Mouse (Mus musculus) cerebellum, adult 2 months (tissue): ENCODE measurements around the gene Wdr25. TPM values are rescaled to one million over a fixed set of nuclear protein-coding genes. Genes with fewer than 3 reads are reported as not detected.
A peak's percentile ranks its signal among the peaks of the same experiment; 100 is the strongest.

Experiments used
- DNase-seq, 2 experiments: peaks; one replicate each; pipeline ENCODE4 v3.0.0; 2021
- H3K27ac ChIP-seq: fragments of 200-500 bp; 2 replicates; pipeline ENCODE4 v1.5.1; 2012; ENCODE audit warnings: low read length, control low read depth, inconsistent platforms; ENCODE audit not compliant: insufficient read depth
- H3K27me3 ChIP-seq: fragments of 200-500 bp; 2 replicates; pipeline ENCODE4 v1.6.1; 2012; ENCODE audit warnings: inconsistent platforms, mild to moderate bottlenecking, low read length, moderate library complexity; ENCODE audit not compliant: control insufficient read depth, insufficient read depth
- H3K4me1 ChIP-seq: fragments of 200-500 bp; 2 replicates; pipeline ENCODE4 v1.6.1; 2011; ENCODE audit warnings: low read length; ENCODE audit not compliant: control insufficient read depth, insufficient read depth
- H3K4me3 ChIP-seq: fragments of 200-500 bp; replicated peaks from 2 replicates; pipeline ENCODE3; 2011; ENCODE audit warnings: mild to moderate bottlenecking, low read depth, low read length, control low read depth; ENCODE audit not compliant: insufficient read depth
- CTCF ChIP-seq: fragments of 200-500 bp; IDR thresholded peaks from 2 replicates; pipeline ENCODE4 v1.5.1; 2011; ENCODE audit warnings: low read depth, mild to moderate bottlenecking, control low read depth, low read length, moderate library complexity, borderline replicate concordance; ENCODE audit not compliant: insufficient read depth
- POLR2A ChIP-seq: fragments of 200-500 bp; IDR thresholded peaks from 2 replicates; pipeline ENCODE4 v1.6.1; 2011; ENCODE audit warnings: low read length, control low read depth, borderline replicate concordance; ENCODE audit not compliant: insufficient read depth
- WGBS: fragments of 180-500 bp; shearing (Covaris S2); methylation state at CpG from one replicate; pipeline ENCODE4 v1.1.7; 2018; 5-methylcytosine and 5-hydroxymethylcytosine counted together
- polyA plus RNA-seq: library from polyadenylated mRNA; depleted of rRNA; stranded (reverse); fragments of >200 nt; gene quantifications from 2 replicates; pipeline ENCODE4 v1.2.3, GENCODE M21; 2012

The Wdr25 gene
- polyA plus RNA-seq, 1 experiment, result 16.0 TPM

DNA sequence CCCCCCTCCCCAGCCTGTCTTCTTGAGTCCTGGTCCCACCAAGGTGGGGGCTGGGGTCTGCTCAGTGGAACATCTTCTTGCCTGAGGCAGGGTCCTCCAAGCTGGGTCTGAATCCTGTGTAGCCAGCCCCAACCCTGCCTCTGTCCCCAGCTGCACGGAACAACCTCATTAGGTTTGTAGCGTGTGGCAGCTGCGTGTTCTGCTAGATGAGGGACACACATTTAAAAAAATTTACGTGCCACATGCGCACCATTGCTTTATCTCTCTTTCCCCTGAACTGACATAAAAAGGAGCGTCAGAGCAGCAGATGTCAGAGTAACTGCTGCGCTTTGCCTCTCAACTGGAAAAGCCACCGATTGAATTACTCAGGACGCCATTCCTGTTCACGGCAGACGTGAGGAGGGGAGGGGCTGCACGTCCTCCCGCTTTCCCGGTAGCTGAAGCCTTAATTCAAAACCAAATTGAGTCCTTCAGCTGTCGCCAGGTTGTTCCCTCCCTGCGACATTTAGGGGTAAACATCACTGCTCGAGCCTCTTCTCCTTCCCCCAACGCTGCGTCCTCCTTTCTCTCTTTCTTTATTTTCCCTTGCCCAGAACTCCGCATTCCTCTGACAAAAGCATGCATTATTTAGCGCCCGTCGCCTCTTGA is 65.7 kb downstream of the Wdr25 start:
- 18% methylated on average over 23 of the region's 23 CpGs for WGBS
- H3K27me3 ChIP-seq, result 0 out of 2 replicates have a peak, but pooled peaks cover 2% of the 10 kb centered on the region
- TF ChIP-seq CTCF (no peak), POLR2A (no peak)
- peaks cover 13% of the 10 kb centered on the region for H3K4me1 ChIP-seq
- no peak for DNase-seq
- no peak overlapping the region for H3K27ac ChIP-seq
- no peak overlapping the region for H3K4me3 ChIP-seq

GRCm38 (mm10) chr12:108959639-108960219 is 66.3 kb downstream of the Wdr25 start:
- H3K27ac ChIP-seq, result no peak overlapping the region
- peaks cover 13% of the 10 kb centered on the region for H3K4me1 ChIP-seq
- H3K4me3 ChIP-seq, result no peak overlapping the region
- H3K27me3 ChIP-seq, result 0 out of 2 replicates have a peak, but pooled peaks cover 2% of the 10 kb centered on the region
- DNase-seq, result peak in 1 of 2 experiments; percentile 21
- TF ChIP-seq CTCF, result no peak
- TF ChIP-seq POLR2A, result no peak
- 13% methylated on average over 12 of the region's 12 CpGs for WGBS

- peak; percentile 69 to 78 for DNase-seq
- H3K4me3 ChIP-seq, result no peak overlapping the region
- WGBS, result 4% methylated on average over 10 of the region's 10 CpGs
- peaks cover 13% of the 10 kb centered on the region for H3K4me1 ChIP-seq
- TF ChIP-seq CTCF, result no peak
- TF ChIP-seq POLR2A, result no peak
- 0 out of 2 replicates have a peak, but pooled peaks cover 2% of the 10 kb centered on the region for H3K27me3 ChIP-seq
- H3K27ac ChIP-seq, result no peak overlapping the region
Observed at GRCm38 (mm10) chr12:108960225-108960624, 66.8 kb downstream of the Wdr25 start.

- 51% methylated on average over 4 of the region's 4 CpGs for WGBS
- H3K27ac ChIP-seq, result no peak overlapping the region
- TF ChIP-seq POLR2A (no peak), CTCF (no peak)
- H3K4me1 ChIP-seq, result peaks cover 8% of the 10 kb centered on the region; the same call in 1 of the 2 replicates
- no peak for DNase-seq
- H3K4me3 ChIP-seq, result no peak overlapping the region
- H3K27me3 ChIP-seq, result no peaks in the 10 kb centered on the region
Observed at GRCm38 (mm10) chr12:108967631-108968030, 74.2 kb downstream of the Wdr25 start.

GRCm38 (mm10) chr12:108968031-108968430 is 74.6 kb downstream of the Wdr25 start:
- Histone ChIP-seq H3K27me3 (no peaks in the 10 kb centered on the region), H3K27ac (no peak overlapping the region), H3K4me1 (peaks cover 8% of the 10 kb centered on the region; the same call in 1 of the 2 replicates), H3K4me3 (no peak overlapping the region)
- DNase-seq, result no peak
- WGBS, result 30% methylated on average over 10 of the region's 10 CpGs
- TF ChIP-seq CTCF, result no peak
- no peak for TF ChIP-seq POLR2A

DNA sequence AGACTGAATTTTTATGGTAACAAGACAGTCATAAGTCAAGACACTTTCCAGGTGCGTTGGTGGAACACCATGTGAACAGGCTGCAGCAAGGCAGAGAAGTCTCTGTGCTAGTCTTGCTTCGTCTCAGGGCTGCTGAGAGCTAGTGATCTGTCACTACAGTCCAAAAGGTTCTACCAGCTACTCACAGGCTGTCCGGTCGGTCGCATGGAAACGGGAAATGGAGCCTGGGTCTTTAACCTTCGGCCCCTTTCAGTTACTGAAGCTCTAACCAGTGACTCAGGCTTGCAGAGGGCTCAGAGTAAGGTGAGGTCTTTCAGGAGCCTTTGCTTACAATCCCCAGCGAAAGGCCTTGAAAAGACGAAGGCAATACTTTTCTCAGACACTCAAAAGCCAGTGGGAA is 78.0 kb downstream of the Wdr25 start:
- 93% methylated on average over 9 of the region's 9 CpGs for WGBS

GRCm38 (mm10) chr12:108972234-108972633 is 78.8 kb downstream of the Wdr25 start:
- Histone ChIP-seq H3K4me1 (peaks cover 8% of the 10 kb centered on the region; the same call in 1 of the 2 replicates), H3K27me3 (no peaks in the 10 kb centered on the region), H3K4me3 (no peak overlapping the region), H3K27ac (no peak overlapping the region)
- WGBS, result 94% methylated on average over 14 of the region's 14 CpGs
- no peak for TF ChIP-seq POLR2A
- TF ChIP-seq CTCF, result no peak
- DNase-seq, result no peak

More for the DNA sequence above, 78.0 kb downstream of the Wdr25 start:
- Histone ChIP-seq H3K27me3 (no peaks in the 10 kb centered on the region), H3K4me1 (peaks cover 8% of the 10 kb centered on the region; the same call in 1 of the 2 replicates), H3K27ac (no peak overlapping the region), H3K4me3 (no peak overlapping the region)
- DNase-seq, result no peak
- no peak for TF ChIP-seq CTCF
- TF ChIP-seq POLR2A, result no peak

DNA sequence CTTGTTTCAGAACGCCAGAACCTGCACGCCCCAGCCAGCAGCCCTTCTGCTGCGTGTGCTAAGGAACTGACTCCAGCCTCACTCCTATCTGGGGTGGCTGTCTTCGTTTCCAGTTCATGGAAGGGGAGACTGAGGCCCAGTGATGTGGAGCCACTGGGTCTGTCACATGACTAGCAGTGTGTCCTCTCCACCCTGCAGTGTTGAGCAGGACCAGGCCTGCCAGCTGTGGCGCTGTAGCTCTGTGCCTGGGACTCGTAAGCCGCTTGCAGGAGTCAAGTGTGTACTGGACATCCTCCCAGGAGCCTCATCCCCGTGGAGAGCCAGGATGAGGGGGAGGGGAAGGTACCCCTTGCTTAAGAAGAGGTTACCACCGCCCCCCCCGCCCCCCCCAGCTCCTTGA is 86.5 kb downstream of the Wdr25 start:
- no peaks in the 10 kb centered on the region; the same call in 1 of the 2 replicates for H3K4me1 ChIP-seq
- DNase-seq, result no peak
- 24% methylated on average over 10 of the region's 10 CpGs for WGBS
- H3K4me3 ChIP-seq, result no peak overlapping the region
- TF ChIP-seq CTCF (no peak), POLR2A (no peak)
- no peak overlapping the region for H3K27ac ChIP-seq
- peaks cover 1% of the 10 kb centered on the region; the same call in 1 of the 2 replicates for H3K27me3 ChIP-seq
